Mouse (Mus musculus) heart, embryonic 12.5 days (tissue): ENCODE measurements around the gene Ppid. TPM values are rescaled to one million over a fixed set of nuclear protein-coding genes. Genes with fewer than 3 reads are reported as not detected.

ENCODE experiments used
- ATAC-seq: fragments of 200-750 bp; cut with Nextera tagmentation; 2 replicates; pipeline ENCODE4 v1.8.0; 2017; ENCODE audit warnings: moderate TSS enrichment, moderate library complexity; ENCODE audit not compliant: insufficient number of reproducible peaks, low FRiP score
- H3K27ac ChIP-seq: fragments of 300-500 bp; sonication (generic); 2 replicates; pipeline ENCODE4 v1.5.1; 2016; ENCODE audit warnings: mild to moderate bottlenecking, moderate library complexity; ENCODE audit not compliant: poor library complexity, severe bottlenecking
- H3K27me3 ChIP-seq: fragments of 300-500 bp; sonication (generic); replicated peaks from 2 replicates; pipeline ENCODE4 v1.6.1; 2016; ENCODE audit warnings: mild to moderate bottlenecking, moderate library complexity
- H3K36me3 ChIP-seq: fragments of 300-500 bp; sonication (generic); 2 replicates; pipeline ENCODE4 v1.6.1; 2016; ENCODE audit warnings: mild to moderate bottlenecking, moderate library complexity
- H3K4me1 ChIP-seq: fragments of 300-500 bp; sonication (generic); replicated peaks from 2 replicates; pipeline ENCODE4 v1.6.1; 2016; ENCODE audit warnings: mild to moderate bottlenecking
- H3K4me2 ChIP-seq: fragments of 300-500 bp; sonication (generic); 2 replicates; pipeline ENCODE4 v1.6.1; 2016; ENCODE audit warnings: mild to moderate bottlenecking, moderate library complexity
- H3K4me3 ChIP-seq: fragments of 300-500 bp; sonication (generic); 2 replicates; pipeline ENCODE4 v1.5.1; 2016; ENCODE audit warnings: mild to moderate bottlenecking
- H3K9ac ChIP-seq: fragments of 300-500 bp; sonication (generic); 2 replicates; pipeline ENCODE4 v1.6.1; 2016; ENCODE audit warnings: mild to moderate bottlenecking, moderate library complexity
- H3K9me3 ChIP-seq: fragments of 300-500 bp; sonication (generic); replicated peaks from 2 replicates; pipeline ENCODE4 v1.6.1; 2016; ENCODE audit warnings: mild to moderate bottlenecking, moderate library complexity
- WGBS: fragments of 180-500 bp; shearing (Covaris S2); methylation state at CpG from one replicate; pipeline ENCODE4 v1.1.7; 2016; 5-methylcytosine and 5-hydroxymethylcytosine counted together
- polyA plus RNA-seq: library from polyadenylated mRNA; unstranded; fragments of >200 nt; fragmentation: Nextera tagmentation; extraction: Ambion mirVana; gene quantifications from 2 replicates; pipeline ENCODE4 v1.2.1, GENCODE M21; 2016

The Ppid gene
- polyA plus RNA-seq, 1 experiment from 2014 or later: 121 TPM

DNA sequence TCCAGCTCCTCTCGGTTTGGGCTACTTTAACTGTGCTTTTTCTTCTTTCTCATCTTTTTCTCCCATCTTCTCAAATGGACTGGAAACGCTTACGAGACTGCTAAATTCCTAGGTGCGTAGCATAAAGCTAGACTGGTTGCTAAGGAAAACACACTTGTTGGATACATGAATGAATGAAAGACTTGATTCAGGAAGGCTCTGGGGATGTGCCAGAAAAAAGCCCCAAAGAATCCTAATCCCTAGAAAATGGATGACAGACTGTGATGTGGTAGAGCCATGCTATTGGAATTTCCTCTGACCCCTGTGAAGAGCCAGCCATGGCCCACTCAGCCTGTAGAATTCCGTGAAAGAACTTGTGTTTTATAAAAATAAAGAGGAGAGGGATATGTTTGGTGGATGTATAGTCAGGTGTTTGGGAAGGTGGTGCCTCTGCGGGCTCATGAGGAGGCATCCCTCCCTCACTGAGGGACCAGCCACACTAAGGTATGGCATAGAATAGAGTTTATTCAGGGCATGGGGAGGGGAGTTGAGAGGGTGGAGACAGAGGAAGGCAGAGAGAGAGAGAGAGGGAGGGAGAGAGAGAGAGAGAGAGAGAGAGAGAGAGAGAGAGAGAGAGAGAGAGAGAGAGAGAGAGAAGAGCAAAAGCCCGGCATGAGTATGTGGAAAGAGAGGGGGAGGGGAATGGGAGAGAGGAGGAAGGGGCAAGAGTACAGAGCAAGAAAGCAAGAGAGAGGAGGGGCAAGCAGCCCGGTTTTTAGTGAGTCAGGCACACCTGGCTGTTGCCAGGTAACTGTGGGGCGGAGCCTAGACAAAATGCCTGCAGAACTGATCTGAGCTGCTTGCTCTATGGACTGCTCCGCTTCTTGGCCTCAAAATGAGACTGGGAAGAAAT lies 15.3 kb upstream of the Ppid start:
- no peak overlapping the region; the same call in 1 of the 2 replicates for H3K9ac ChIP-seq
- H3K4me2 ChIP-seq: peak overlapping the region; percentile 40; the same call in 1 of the 2 replicates
- H3K4me1 ChIP-seq: peaks cover 14% of the 10 kb centered on the region
- H3K36me3 ChIP-seq: no peaks in the 10 kb centered on the region
- no peak for ATAC-seq
- no peaks in the 10 kb centered on the region for H3K27me3 ChIP-seq
- 38% methylated on average over 10 of the region's 10 CpGs for WGBS
- H3K9me3 ChIP-seq: no peaks in the 10 kb centered on the region
- H3K4me3 ChIP-seq: no peak overlapping the region
- H3K27ac ChIP-seq: no peak overlapping the region

DNA sequence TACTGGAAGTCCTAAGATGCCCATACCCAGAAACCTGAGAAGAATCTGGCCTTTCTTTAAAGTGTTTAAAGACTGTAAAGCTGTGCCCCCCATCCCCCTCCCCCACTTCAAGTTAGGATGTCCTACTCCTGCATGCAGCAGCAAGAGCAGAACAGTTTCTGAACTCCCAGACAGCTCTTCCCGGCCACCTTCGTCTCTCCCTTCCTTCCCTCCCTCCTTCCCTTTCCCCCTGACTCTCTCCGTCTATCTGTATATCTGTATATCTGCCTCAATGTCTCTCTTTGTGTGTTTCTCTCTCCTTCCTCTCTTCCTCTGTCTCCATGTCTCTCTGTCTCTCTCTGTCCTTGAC lies 14.7 kb upstream of the Ppid start:
- no peak for ATAC-seq
- Histone ChIP-seq H3K27ac (no peak overlapping the region), H3K9ac (no peak overlapping the region; the same call in 1 of the 2 replicates), H3K36me3 (no peaks in the 10 kb centered on the region), H3K4me2 (peak overlapping the region; percentile 40), H3K9me3 (no peaks in the 10 kb centered on the region), H3K27me3 (no peaks in the 10 kb centered on the region), H3K4me3 (0 out of 2 replicates have a peak overlapping the region, but pooled peaks have one; percentile 3), H3K4me1 (peaks cover 14% of the 10 kb centered on the region)
- WGBS: 15% methylated on average over 3 of the region's 3 CpGs

DNA sequence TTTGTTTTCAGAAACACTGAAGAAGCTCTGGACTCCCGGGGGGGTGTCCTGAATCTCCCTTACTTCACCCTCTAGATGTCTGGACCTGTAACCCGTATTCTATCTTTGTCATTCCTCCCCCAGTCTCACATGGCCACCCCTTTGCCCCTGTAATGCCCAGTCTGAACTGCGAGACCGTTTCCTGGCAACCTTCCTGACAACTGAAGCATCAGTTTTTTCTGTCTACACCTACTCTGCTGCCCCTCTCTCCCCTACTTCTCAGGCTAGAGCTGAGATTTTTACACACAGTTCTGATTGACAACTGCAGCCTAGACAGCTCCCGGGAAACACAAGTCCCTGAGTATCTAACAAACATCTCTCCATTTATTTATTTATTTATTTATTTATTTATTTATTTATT lies 14.3 kb upstream of the Ppid start:
- Histone ChIP-seq H3K27me3 (no peaks in the 10 kb centered on the region), H3K9me3 (no peaks in the 10 kb centered on the region), H3K4me3 (0 out of 2 replicates have a peak overlapping the region, but pooled peaks have one; percentile 3), H3K4me2 (peak overlapping the region; percentile 40), H3K4me1 (peaks cover 14% of the 10 kb centered on the region), H3K36me3 (no peaks in the 10 kb centered on the region), H3K9ac (no peak overlapping the region), H3K27ac (no peak overlapping the region)
- WGBS: 21% methylated on average over 5 of the region's 5 CpGs
- 0 out of 2 replicates have a peak, but pooled peaks have one; percentile 42 for ATAC-seq

DNA sequence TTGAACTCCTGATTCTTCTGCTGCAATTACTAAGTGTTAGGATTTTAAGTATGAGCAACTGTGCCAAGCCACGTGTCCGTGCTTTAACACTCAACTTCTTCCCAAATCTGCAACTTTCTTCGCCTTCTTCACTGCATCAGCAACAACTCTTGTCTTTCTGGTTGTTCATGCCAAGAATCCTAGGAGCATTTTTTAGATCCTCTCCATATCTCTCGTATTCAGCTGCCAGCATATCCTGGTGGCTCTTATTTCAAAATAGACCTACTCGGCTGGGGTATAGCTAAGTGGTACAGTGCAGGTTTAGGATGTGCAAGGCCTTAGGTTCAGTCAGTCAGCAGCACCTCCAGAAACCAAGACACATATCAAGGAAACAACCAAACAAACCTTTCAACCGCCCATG lies 13.5 kb upstream of the Ppid start:
- Histone ChIP-seq H3K27ac (no peak overlapping the region), H3K9ac (no peak overlapping the region), H3K27me3 (no peaks in the 10 kb centered on the region), H3K9me3 (no peaks in the 10 kb centered on the region), H3K4me2 (no peak overlapping the region), H3K36me3 (no peaks in the 10 kb centered on the region), H3K4me1 (peaks cover 14% of the 10 kb centered on the region), H3K4me3 (no peak overlapping the region)
- WGBS: 73% methylated on average over 6 of the region's 6 CpGs
- ATAC-seq: no peak

- Histone ChIP-seq H3K27ac (no peak overlapping the region), H3K9me3 (no peaks in the 10 kb centered on the region), H3K36me3 (no peaks in the 10 kb centered on the region), H3K27me3 (no peaks in the 10 kb centered on the region), H3K4me2 (no peak overlapping the region), H3K4me1 (peaks cover 14% of the 10 kb centered on the region), H3K4me3 (no peak overlapping the region), H3K9ac (no peak overlapping the region)
- ATAC-seq: no peak
- WGBS: 79% methylated on average over 6 of the region's 6 CpGs
These were observed 13.0 kb upstream of the Ppid start for GRCm38 (mm10) chr3:79578164-79578563.

DNA sequence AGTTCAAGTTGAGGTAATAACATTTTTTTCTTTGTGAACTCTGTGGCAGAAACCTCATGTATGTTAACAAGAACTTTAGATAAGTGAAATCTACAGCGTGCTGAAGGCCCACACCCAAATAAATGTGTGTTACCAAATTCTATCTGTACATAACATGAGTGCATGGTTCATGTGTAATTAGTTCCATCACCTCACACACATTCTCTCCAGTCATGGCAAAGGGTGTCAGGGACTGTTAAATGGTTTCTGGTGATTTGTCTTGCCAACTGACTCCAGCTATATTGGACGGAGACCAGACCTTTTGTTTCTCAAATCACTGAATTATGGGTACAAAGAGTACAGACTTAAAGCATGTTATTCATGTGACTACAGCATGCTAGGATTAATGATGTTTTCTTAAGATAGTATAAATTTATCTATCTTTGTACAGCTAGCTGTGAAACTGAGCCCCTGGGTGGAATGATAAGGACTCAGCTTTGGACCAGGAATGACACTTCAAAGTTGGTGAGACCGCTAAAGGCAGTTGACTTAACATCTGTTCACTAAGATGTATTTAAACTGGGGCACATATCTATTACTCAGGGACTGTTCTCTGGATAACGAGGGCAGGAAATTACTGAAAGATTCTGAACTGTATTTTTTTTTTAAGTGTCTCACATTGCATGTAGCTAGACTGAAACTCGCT lies 11.1 kb upstream of the Ppid start:
- Histone ChIP-seq H3K27ac (no peak overlapping the region), H3K27me3 (no peaks in the 10 kb centered on the region), H3K4me1 (peaks cover 14% of the 10 kb centered on the region), H3K4me3 (no peak overlapping the region), H3K4me2 (no peak overlapping the region), H3K36me3 (no peaks in the 10 kb centered on the region), H3K9ac (no peak overlapping the region), H3K9me3 (no peaks in the 10 kb centered on the region)
- WGBS: 52% methylated on average over 5 of the region's 5 CpGs
- ATAC-seq: no peak; the same call in 1 of the 2 replicates

- WGBS: 5% methylated on average over 6 of the region's 6 CpGs
- Histone ChIP-seq H3K4me2 (no peak overlapping the region), H3K9ac (no peak overlapping the region)
These were observed 4.3 kb upstream of the Ppid start for GRCm38 (mm10) chr3:79586804-79587203.

GRCm38 (mm10) chr3:79589671-79590070 lies 1.5 kb upstream of the Ppid start:
- peaks cover 10% of the 10 kb centered on the region for H3K4me1 ChIP-seq
- H3K9ac ChIP-seq: no peak overlapping the region
- H3K9me3 ChIP-seq: no peaks in the 10 kb centered on the region
- H3K4me3 ChIP-seq: no peak overlapping the region
- no peak overlapping the region for H3K27ac ChIP-seq
- WGBS: 84% methylated on average over 2 of the region's 2 CpGs
- no peak overlapping the region for H3K4me2 ChIP-seq
- H3K27me3 ChIP-seq: no peaks in the 10 kb centered on the region
- no peak for ATAC-seq
- H3K36me3 ChIP-seq: peaks cover 10% of the 10 kb centered on the region

More at GRCm38 (mm10) chr3:79586804-79587203, 4.3 kb upstream of the Ppid start:
- Histone ChIP-seq H3K9me3 (no peaks in the 10 kb centered on the region), H3K4me1 (0 out of 2 replicates have a peak, but pooled peaks cover 2% of the 10 kb centered on the region), H3K27me3 (no peaks in the 10 kb centered on the region), H3K4me3 (no peak overlapping the region), H3K27ac (no peak overlapping the region), H3K36me3 (no peaks in the 10 kb centered on the region)
- peak; percentile 49; the same call in 1 of the 2 replicates for ATAC-seq

GRCm38 (mm10) chr3:79591793-79592471 lies 790 bp downstream of the Ppid start:
- no peak for ATAC-seq

GRCm38 (mm10) chr3:79595468-79595867 lies 4.3 kb downstream of the Ppid start:
- WGBS: 86% methylated on average over 7 of the region's 7 CpGs
- H3K4me3 ChIP-seq: no peak overlapping the region
- ATAC-seq: no peak
- H3K27ac ChIP-seq: no peak overlapping the region
- peaks cover 10% of the 10 kb centered on the region for H3K4me1 ChIP-seq
- H3K27me3 ChIP-seq: no peaks in the 10 kb centered on the region
- no peak overlapping the region for H3K9ac ChIP-seq
- H3K9me3 ChIP-seq: no peaks in the 10 kb centered on the region
- H3K36me3 ChIP-seq: peaks cover 56% of the 10 kb centered on the region
- H3K4me2 ChIP-seq: no peak overlapping the region

More at GRCm38 (mm10) chr3:79591793-79592471, 790 bp downstream of the Ppid start:
- Histone ChIP-seq H3K36me3 (peaks cover 28% of the 10 kb centered on the region), H3K4me2 (peak overlapping the region; percentile 70), H3K27me3 (no peaks in the 10 kb centered on the region), H3K4me1 (peaks cover 10% of the 10 kb centered on the region), H3K9me3 (no peaks in the 10 kb centered on the region), H3K9ac (peak overlapping the region; percentile 90), H3K4me3 (peak overlapping the region; percentile 80), H3K27ac (peak overlapping the region; percentile 91)
- 4% methylated on average over 15 of the region's 15 CpGs for WGBS

DNA sequence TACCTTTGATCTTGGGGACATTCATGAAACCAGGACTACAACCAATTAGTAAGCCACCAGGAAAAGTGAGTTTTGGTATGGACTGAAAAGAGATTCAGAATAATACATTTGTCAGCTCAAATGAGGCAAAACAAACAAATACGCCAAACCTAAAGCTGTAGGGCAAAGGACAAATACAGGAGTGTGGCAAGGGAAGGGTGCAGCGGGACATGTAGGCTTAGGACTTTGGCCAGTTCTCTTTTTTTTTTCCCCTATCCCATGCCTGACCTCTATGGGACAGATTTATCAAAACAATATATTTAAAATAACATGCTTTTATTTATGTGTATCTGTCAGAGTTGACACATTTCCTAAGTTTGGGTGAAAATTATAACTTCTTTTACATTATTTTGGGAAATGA lies 18.7 kb downstream of the Ppid start:
- ATAC-seq: no peak
- WGBS: 92% methylated on average over 2 of the region's 2 CpGs
- Histone ChIP-seq H3K27me3 (no peaks in the 10 kb centered on the region), H3K9ac (no peak overlapping the region), H3K27ac (no peak overlapping the region), H3K9me3 (no peaks in the 10 kb centered on the region; the same call in 1 of the 2 replicates), H3K4me1 (no peaks in the 10 kb centered on the region), H3K36me3 (peaks cover 62% of the 10 kb centered on the region), H3K4me3 (no peak overlapping the region), H3K4me2 (no peak overlapping the region)
